Mouse (Mus musculus): Measurements from ENCODE around the gene Csf2rb. TPM values are rescaled to one million over a fixed set of nuclear protein-coding genes. Genes with fewer than 3 reads are reported as not detected.
A peak's percentile ranks its signal among the peaks of the same experiment; 100 is the strongest.

Csf2rb gene
- polyA plus RNA-seq, 1 experiment: 0.33 TPM

- Histone ChIP-seq H3K4me1 (ENCODE audit: control insufficient read depth, insufficient read depth, low read length) (no peaks in the 10 kb centered on the region), H3K27me3 (ENCODE audit: control insufficient read depth, insufficient read depth, low read length) (no peaks in the 10 kb centered on the region), H3K4me3 (replicated peaks; ENCODE audit: insufficient read depth, low read depth, low read length) (no peak overlapping the region), H3K27ac (ENCODE audit: insufficient read depth, low read length) (no peak overlapping the region)
- DNase-seq: peak in 1 of 2 experiments; percentile 38
- WGBS: 12% methylated on average over 3 of the region's 3 CpGs
- TF ChIP-seq CTCF (IDR thresholded peaks at IDR 0.05; ENCODE audit: borderline replicate concordance, insufficient read depth, low read depth, low read length) (no peak), POLR2A (IDR thresholded peaks at IDR 0.05; ENCODE audit: borderline replicate concordance, insufficient read depth, low read length) (no peak)
Measured at GRCm38 (mm10) chr15:78374204-78374603, 48.7 kb downstream of the Csf2rb start.

DNA sequence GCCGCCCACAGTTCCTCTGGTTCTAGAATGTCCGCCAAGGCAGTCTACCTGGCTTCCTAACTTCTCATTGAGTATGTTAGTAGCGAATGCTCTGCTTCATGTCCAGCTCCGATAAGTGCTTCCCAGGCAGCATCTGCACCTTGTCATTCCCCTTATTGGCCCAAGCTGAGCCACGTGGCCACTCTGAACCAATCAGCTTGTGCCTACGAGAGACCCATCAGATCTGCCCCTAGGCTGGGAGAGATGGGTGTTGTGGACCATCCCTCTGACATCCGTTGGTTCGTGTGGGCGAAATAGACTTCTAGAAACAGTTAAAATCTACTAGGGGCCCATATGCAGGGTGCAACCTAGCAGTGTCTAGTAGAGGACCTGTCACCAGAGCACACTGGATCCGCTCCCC lies 52.3 kb downstream of the Csf2rb start:
- Histone ChIP-seq H3K27ac (ENCODE audit: insufficient read depth, low read length) (no peak overlapping the region), H3K27me3 (ENCODE audit: control insufficient read depth, insufficient read depth, low read length) (no peaks in the 10 kb centered on the region), H3K4me3 (replicated peaks; ENCODE audit: insufficient read depth, low read depth, low read length) (no peak overlapping the region), H3K4me1 (ENCODE audit: control insufficient read depth, insufficient read depth, low read length) (no peaks in the 10 kb centered on the region)
- no peak for TF ChIP-seq POLR2A (IDR thresholded peaks at IDR 0.05; ENCODE audit: borderline replicate concordance, insufficient read depth, low read length)
- no peak for TF ChIP-seq CTCF (IDR thresholded peaks at IDR 0.05; ENCODE audit: borderline replicate concordance, insufficient read depth, low read depth, low read length)
- WGBS: 92% methylated on average over 10 of the region's 10 CpGs
- DNase-seq: no peak

DNA sequence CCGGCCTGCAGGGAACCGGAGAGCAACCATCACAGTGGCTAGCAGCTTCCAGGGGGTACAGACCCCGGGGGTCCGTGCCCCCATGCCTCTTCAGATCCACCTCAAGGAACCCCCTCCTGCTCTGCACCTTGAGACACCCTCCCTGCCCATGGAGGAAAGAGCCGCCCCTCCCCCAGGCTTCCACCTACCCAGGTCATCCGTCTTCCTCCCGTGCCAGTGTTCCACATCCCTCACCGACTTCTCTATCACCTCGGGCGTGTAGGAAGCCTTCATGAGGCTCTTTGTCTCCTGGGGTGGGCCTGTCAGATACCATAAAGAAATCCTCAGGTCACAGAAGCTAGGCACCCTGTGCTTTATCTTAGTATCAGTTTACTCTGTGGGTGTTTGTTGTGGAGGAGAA lies 53.0 kb downstream of the Csf2rb start:
- 90% methylated on average over 10 of the region's 10 CpGs for WGBS
- TF ChIP-seq POLR2A (IDR thresholded peaks at IDR 0.05; ENCODE audit: borderline replicate concordance, insufficient read depth, low read length): no peak
- no peak for TF ChIP-seq CTCF (IDR thresholded peaks at IDR 0.05; ENCODE audit: borderline replicate concordance, insufficient read depth, low read depth, low read length)
- Histone ChIP-seq H3K27ac (ENCODE audit: insufficient read depth, low read length) (no peak overlapping the region), H3K4me1 (ENCODE audit: control insufficient read depth, insufficient read depth, low read length) (no peaks in the 10 kb centered on the region), H3K27me3 (ENCODE audit: control insufficient read depth, insufficient read depth, low read length) (no peaks in the 10 kb centered on the region), H3K4me3 (replicated peaks; ENCODE audit: insufficient read depth, low read depth, low read length) (no peak overlapping the region)
- no peak for DNase-seq

- DNase-seq: no peak
- WGBS: 69% methylated on average over 2 of the region's 2 CpGs
- TF ChIP-seq POLR2A (IDR thresholded peaks at IDR 0.05; ENCODE audit: borderline replicate concordance, insufficient read depth, low read length) (no peak), CTCF (IDR thresholded peaks at IDR 0.05; ENCODE audit: borderline replicate concordance, insufficient read depth, low read depth, low read length) (no peak)
- no peak overlapping the region for H3K27ac ChIP-seq (ENCODE audit: insufficient read depth, low read length)
- H3K27me3 ChIP-seq (ENCODE audit: control insufficient read depth, insufficient read depth, low read length): no peaks in the 10 kb centered on the region
- no peak overlapping the region for H3K4me3 ChIP-seq (replicated peaks; ENCODE audit: insufficient read depth, low read depth, low read length)
- no peaks in the 10 kb centered on the region for H3K4me1 ChIP-seq (ENCODE audit: control insufficient read depth, insufficient read depth, low read length)
Measured at GRCm38 (mm10) chr15:78380208-78380607, 54.7 kb downstream of the Csf2rb start.

DNA sequence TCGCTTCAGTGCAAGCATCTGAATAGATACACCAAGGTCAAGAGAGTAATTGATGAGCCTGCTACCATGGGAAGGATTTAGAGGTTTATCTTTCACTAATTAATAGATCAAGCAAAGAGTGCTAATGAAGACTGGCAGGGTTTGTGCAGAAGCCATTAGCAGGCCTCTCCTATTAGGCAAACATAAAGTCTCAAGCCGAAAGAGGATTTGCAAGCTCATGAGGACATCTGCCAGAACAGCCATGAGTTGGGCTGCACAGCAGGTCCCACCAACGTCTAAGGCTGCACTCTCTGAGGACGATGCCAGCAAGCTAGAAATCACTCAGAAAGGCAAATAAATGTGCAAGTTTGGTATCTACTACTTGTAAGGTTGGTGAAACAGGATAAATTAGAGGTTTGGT lies 55.2 kb downstream of the Csf2rb start:
- 36% methylated on average over 4 of the region's 4 CpGs for WGBS
- no peaks in the 10 kb centered on the region for H3K27me3 ChIP-seq (ENCODE audit: control insufficient read depth, insufficient read depth, low read length)
- no peaks in the 10 kb centered on the region for H3K4me1 ChIP-seq (ENCODE audit: control insufficient read depth, insufficient read depth, low read length)
- no peak overlapping the region for H3K27ac ChIP-seq (ENCODE audit: insufficient read depth, low read length)
- TF ChIP-seq CTCF (IDR thresholded peaks at IDR 0.05; ENCODE audit: borderline replicate concordance, insufficient read depth, low read depth, low read length): no peak
- TF ChIP-seq POLR2A (IDR thresholded peaks at IDR 0.05; ENCODE audit: borderline replicate concordance, insufficient read depth, low read length): no peak
- H3K4me3 ChIP-seq (replicated peaks; ENCODE audit: insufficient read depth, low read depth, low read length): no peak overlapping the region
- no peak for DNase-seq

DNA sequence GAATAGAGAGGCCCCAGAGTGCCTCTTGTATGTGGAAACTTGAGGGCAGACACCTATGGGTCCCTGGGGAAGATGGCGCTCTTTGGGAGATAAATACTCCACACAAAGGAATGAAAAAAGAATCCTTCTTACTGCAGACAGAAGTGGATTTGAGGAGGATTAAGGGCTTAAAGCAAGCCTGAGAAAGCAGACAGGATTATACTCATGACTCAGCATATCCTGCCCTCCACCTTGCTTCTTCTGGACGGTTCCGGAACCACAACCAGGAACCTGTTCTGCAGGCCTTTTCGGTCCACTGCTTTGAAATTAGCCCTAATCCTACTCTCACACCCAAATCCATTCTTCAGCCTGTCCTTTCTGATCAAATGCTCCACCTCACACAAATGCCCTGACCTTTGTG lies 56.6 kb downstream of the Csf2rb start:
- no peak for DNase-seq
- Histone ChIP-seq H3K4me1 (ENCODE audit: control insufficient read depth, insufficient read depth, low read length) (no peaks in the 10 kb centered on the region), H3K27me3 (ENCODE audit: control insufficient read depth, insufficient read depth, low read length) (no peaks in the 10 kb centered on the region), H3K27ac (ENCODE audit: insufficient read depth, low read length) (no peak overlapping the region), H3K4me3 (replicated peaks; ENCODE audit: insufficient read depth, low read depth, low read length) (no peak overlapping the region)
- 95% methylated on average over 4 of the region's 4 CpGs for WGBS
- TF ChIP-seq CTCF (IDR thresholded peaks at IDR 0.05; ENCODE audit: borderline replicate concordance, insufficient read depth, low read depth, low read length) (no peak), POLR2A (IDR thresholded peaks at IDR 0.05; ENCODE audit: borderline replicate concordance, insufficient read depth, low read length) (no peak)

- WGBS: 54% methylated on average over 11 of the region's 11 CpGs
- TF ChIP-seq CTCF (IDR thresholded peaks at IDR 0.05; ENCODE audit: borderline replicate concordance, insufficient read depth, low read depth, low read length): no peak
- no peak for TF ChIP-seq POLR2A (IDR thresholded peaks at IDR 0.05; ENCODE audit: borderline replicate concordance, insufficient read depth, low read length)
- DNase-seq: peak; percentile 24 to 50
- no peak overlapping the region for H3K4me3 ChIP-seq (replicated peaks; ENCODE audit: insufficient read depth, low read depth, low read length)
- H3K27me3 ChIP-seq (ENCODE audit: control insufficient read depth, insufficient read depth, low read length): no peaks in the 10 kb centered on the region
- H3K4me1 ChIP-seq (ENCODE audit: control insufficient read depth, insufficient read depth, low read length): no peaks in the 10 kb centered on the region
- peak overlapping the region; percentile 51; the same call in 1 of the 2 replicates for H3K27ac ChIP-seq (ENCODE audit: insufficient read depth, low read length)
Measured at GRCm38 (mm10) chr15:78383450-78384219, 58.1 kb downstream of the Csf2rb start.
